Mouse (Mus musculus): ENCODE measurements at regions not wholly inside any gene's neighbourhood (a gene's known extent, or its start where the extent isn't known, plus 50 kb on each side); places are given as distances from the start of the nearest gene placed in this dataset.
A peak's percentile ranks its signal among the peaks of the same experiment; 100 is the strongest.
"Not testable (repeated sequence)": the region's sequence is repeated elsewhere in the genome, so short reads cannot be mapped to it uniquely, and the experiment has no call there.

DNA sequence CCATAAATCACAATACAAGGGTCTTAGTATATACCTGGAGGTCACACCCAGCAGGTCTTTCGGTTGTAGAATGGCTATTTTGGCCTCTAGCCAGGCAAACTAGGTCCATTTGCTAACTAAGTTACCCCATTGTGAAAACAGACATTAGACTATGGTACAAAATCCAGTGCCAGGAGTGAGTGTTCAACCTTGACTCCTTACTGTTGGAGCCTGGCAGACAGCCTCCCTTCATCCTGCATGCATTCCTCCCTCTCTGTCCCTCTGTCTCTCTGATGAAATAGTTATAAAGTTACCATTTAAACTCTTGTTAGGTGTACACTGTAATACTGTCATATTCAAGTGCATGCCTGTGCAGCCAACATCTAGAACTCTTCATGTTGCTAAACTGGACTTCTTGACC, 254.1 kb downstream of the Tpbg start:
- Histone ChIP-seq H3K9ac (no peak overlapping the region), H3K36me3 (no peaks in the 10 kb centered on the region), H3K27ac (replicated peaks) (no peak overlapping the region), H3K4me2 (no peak overlapping the region), H3K9me3 (no peaks in the 10 kb centered on the region), H3K27me3 (no peaks in the 10 kb centered on the region), H3K4me3 (no peak overlapping the region), H3K4me1 (replicated peaks) (no peaks in the 10 kb centered on the region)
- WGBS = 88% methylated on average over 1 of the region's 1 CpGs
- no peak for ATAC-seq (ENCODE audit: low read depth)

DNA sequence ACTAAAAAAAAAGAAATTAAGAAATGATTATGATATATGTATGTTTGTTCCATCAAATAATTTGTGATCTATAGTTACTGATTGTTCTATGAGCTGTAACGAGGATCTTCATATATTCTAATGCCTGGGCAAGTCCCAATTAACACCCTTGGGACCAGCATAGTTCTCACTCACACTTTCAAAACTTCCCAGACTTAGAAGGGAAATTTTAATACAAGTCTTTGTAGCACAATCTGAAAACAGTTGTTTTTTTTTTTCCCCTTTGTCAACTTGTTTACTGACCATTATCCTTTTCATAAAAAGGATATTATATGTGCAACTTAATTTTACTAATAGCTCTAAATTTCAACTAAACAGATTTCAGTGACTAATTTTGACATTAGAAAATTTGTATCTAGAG, 257.1 kb downstream of the Tpbg start:
- 98% methylated on average over 1 of the region's 1 CpGs for WGBS

DNA sequence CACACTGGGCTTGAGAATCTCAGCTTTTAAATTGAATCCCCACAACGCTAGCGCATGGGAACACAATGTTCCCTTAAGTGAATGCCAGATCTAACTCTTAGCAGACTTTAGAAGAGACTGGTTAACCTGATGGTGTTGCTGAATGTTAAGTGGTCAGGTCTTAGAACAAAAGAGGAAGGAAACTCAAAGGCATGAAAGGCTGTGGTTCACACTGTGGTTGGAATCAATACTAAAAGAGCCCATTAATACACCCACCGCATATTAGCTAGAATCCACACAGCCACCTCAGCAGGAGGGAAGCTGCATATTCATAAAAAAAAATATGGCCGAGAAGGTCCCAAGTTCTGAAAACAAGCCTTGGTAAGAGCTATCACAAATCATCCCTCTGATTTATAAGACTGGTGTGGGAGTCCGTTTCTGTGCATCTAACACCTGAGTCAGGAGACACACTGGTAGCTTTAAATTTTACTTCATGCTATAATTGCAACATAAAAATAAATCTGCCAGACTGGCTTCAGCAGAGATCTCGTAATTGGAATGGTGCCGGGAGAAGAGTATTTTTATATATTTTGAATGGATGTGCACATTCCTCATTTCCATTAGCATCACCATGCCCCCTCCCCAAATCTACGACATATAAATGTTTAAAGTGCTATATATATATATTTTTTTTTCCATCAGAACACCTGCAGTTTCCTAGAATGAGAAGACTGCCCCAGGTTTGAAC, 259.3 kb downstream of the Tpbg start:
- Histone ChIP-seq H3K9ac (no peak overlapping the region), H3K27me3 (no peaks in the 10 kb centered on the region), H3K27ac (replicated peaks) (no peak overlapping the region), H3K36me3 (no peaks in the 10 kb centered on the region), H3K4me1 (replicated peaks) (no peaks in the 10 kb centered on the region), H3K4me3 (no peak overlapping the region), H3K4me2 (no peak overlapping the region), H3K9me3 (no peaks in the 10 kb centered on the region)
- 59% methylated on average over 8 of the region's 8 CpGs for WGBS
- ATAC-seq (ENCODE audit: low read depth) = 0 out of 2 replicates have a peak, but pooled peaks have one; percentile 27

More for the DNA sequence above, 257.1 kb downstream of the Tpbg start:
- ATAC-seq (ENCODE audit: low read depth) = no peak
- Histone ChIP-seq H3K4me1 (replicated peaks) (no peaks in the 10 kb centered on the region), H3K4me2 (no peak overlapping the region), H3K4me3 (no peak overlapping the region), H3K36me3 (no peaks in the 10 kb centered on the region), H3K27ac (replicated peaks) (no peak overlapping the region), H3K27me3 (no peaks in the 10 kb centered on the region), H3K9ac (no peak overlapping the region), H3K9me3 (no peaks in the 10 kb centered on the region)

DNA sequence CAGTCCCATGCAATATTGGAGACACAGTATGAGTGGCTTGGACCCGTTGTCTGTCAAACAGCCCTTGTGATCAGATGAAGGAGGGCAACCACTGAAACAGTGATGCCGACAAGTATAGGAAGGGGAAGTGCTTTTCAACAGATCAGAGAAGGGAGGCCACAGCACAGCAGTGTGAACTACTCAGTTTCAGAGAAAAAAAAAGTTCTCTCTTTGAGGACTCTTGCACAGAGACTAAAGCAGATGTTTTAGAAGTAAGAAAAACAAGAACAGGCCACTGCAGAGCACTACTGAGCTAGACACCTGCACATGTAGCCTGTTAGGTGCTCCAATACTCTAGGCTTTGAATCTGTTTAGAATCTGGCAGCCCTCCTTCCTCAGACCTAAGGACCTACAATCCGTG, 261.4 kb downstream of the Tpbg start:
- 78% methylated on average over 3 of the region's 3 CpGs for WGBS
- ATAC-seq (ENCODE audit: low read depth) = no peak
- no peaks in the 10 kb centered on the region for H3K27me3 ChIP-seq
- no peaks in the 10 kb centered on the region for H3K9me3 ChIP-seq
- no peak overlapping the region for H3K27ac ChIP-seq (replicated peaks)
- no peak overlapping the region for H3K4me3 ChIP-seq
- no peak overlapping the region for H3K4me2 ChIP-seq
- H3K4me1 ChIP-seq (replicated peaks) = no peaks in the 10 kb centered on the region
- no peak overlapping the region for H3K9ac ChIP-seq
- H3K36me3 ChIP-seq = no peaks in the 10 kb centered on the region

DNA sequence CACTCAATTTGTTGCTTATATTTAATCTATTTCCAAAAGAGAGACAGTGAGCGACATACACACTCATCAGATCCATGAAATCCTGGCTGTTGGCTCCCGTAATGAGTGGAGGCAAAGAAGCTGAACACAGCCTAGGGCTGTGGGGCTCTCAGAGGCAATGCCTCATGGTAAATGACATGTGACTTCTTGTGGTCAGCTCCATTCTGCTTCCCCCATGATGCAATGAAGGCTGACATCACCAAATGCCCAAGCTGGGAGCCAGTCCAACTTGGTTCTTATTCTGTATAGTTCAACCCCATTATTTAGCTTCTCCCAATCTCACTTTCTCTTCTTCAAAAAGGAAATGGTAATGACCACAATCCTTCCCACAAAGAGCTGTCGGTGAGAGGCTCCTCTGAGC, 262.5 kb downstream of the Tpbg start:
- Histone ChIP-seq H3K4me2 (no peak overlapping the region), H3K4me3 (no peak overlapping the region), H3K27ac (replicated peaks) (no peak overlapping the region), H3K36me3 (no peaks in the 10 kb centered on the region), H3K27me3 (no peaks in the 10 kb centered on the region), H3K4me1 (replicated peaks) (no peaks in the 10 kb centered on the region), H3K9ac (no peak overlapping the region), H3K9me3 (no peaks in the 10 kb centered on the region)
- no peak for ATAC-seq (ENCODE audit: low read depth)
- 90% methylated on average over 3 of the region's 3 CpGs for WGBS

DNA sequence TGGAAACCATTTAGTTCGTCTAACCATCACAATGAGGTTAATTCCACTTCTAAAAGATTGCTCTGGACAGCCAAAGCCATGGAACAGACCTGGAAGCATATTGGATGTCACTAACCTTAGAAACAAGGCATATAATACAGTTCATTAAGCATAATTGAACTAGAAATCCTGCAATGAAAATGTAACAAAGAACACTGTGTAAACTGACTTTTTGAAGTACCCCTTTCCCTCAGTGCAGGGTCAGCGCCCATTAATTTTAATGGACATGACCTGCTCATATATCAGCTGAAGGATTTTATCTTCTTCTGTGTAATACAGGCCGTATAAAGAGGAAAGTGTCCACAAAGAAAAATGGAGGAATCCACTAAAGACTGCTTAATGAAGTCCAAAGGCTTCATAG, 263.7 kb downstream of the Tpbg start:
- Histone ChIP-seq H3K4me2 (no peak overlapping the region), H3K4me3 (no peak overlapping the region), H3K9ac (no peak overlapping the region), H3K27me3 (no peaks in the 10 kb centered on the region), H3K27ac (replicated peaks) (no peak overlapping the region), H3K9me3 (no peaks in the 10 kb centered on the region), H3K36me3 (no peaks in the 10 kb centered on the region), H3K4me1 (replicated peaks) (no peaks in the 10 kb centered on the region)
- WGBS = 55% methylated on average over 3 of the region's 3 CpGs
- ATAC-seq (ENCODE audit: low read depth) = no peak

DNA sequence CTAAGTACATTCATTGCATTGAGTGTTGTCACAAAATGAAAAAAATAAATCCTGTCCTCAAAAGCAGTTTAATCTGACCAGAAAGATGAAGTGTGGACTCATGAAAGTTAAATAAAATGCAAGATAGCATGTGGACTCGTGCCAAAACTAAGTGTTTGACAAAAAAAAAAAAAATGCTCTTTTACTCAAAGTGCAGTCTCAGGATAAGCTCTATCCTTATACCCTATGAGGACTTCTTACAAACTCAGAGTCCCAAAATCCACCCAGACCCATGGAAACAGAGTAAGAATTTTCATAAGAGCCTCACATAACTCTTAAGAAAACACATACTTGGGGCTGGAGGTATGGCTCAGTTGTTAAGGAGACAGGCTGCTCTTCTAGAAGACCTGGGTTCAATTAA, 267.7 kb downstream of the Tpbg start:
- H3K9me3 ChIP-seq = no peaks in the 10 kb centered on the region
- H3K4me3 ChIP-seq = no peak overlapping the region
- WGBS = 61% methylated on average over 1 of the region's 1 CpGs
- H3K9ac ChIP-seq = no peak overlapping the region
- no peaks in the 10 kb centered on the region for H3K4me1 ChIP-seq (replicated peaks)
- no peak overlapping the region for H3K27ac ChIP-seq (replicated peaks)
- no peaks in the 10 kb centered on the region for H3K36me3 ChIP-seq
- no peaks in the 10 kb centered on the region for H3K27me3 ChIP-seq
- no peak overlapping the region for H3K4me2 ChIP-seq
- no peak for ATAC-seq (ENCODE audit: low read depth)

DNA sequence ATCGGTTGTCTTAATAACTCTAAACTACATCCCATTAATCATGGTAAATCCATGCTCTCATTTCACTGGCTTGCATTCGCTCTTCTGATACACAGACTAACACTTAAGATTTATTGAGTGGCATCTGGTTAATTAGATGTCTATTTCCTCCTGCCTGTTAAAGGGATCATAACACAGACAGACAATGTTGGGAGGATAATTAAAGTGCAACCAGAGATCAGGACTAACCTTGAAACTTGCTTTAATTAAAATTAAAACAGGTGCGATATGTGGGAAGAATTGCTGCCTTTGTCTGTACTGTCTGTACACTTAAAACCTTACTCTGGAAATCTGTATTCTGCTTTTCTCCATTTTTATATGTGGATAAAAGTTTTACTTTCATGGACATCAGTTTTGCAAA, 277.2 kb downstream of the Tpbg start:
- no peak for ATAC-seq (ENCODE audit: low read depth)
- WGBS = 68% methylated on average over 3 of the region's 3 CpGs

DNA sequence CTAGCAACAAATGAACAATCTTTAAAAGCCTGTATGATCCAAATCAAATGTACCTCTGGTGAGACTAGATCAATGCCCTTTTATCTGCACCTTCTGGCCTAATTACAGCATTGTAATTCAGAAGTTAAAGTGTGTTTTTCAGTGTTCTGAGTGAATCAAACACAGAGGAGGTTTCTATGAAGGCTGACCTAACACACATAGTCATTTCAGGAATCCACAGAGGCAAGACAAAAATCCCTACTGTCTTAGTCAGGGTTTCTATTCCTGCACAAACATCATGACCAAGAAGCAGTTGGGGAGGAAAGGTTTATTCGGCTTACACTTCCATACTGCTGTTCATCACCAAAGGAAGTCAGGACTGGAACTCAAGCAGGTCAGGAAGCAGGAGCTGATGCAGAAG, 293.4 kb downstream of the Tpbg start:
- whole genome bisulfite sequencing = 79% methylated on average over 1 of the region's 1 CpGs
- H3K27ac ChIP-seq (replicated peaks) = not testable (repeated sequence)

More for the DNA sequence above, 277.2 kb downstream of the Tpbg start:
- Histone ChIP-seq H3K9ac (no peak overlapping the region), H3K9me3 (no peaks in the 10 kb centered on the region), H3K4me3 (no peak overlapping the region), H3K27ac (replicated peaks) (no peak overlapping the region), H3K36me3 (no peaks in the 10 kb centered on the region), H3K4me2 (no peak overlapping the region), H3K27me3 (no peaks in the 10 kb centered on the region), H3K4me1 (replicated peaks) (no peaks in the 10 kb centered on the region)

DNA sequence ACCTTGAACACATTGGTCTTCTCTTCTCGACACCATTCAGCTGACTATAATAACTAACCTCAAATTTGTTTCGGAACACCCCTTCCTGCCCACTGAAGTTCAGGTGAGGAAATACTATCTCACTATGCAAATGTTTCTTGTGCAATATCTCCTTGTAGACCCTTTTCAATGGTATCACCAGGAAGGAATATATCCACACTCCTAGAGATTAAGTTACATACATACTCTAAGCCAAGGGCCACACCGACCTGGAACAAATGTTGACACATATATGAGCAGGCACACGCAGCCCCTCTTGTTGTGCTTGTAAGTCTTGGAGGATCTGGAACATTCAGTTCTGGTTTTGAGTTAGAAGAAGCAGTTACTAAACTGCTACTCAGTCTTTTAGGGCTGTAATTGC, 303.7 kb downstream of the Tpbg start:
- Histone ChIP-seq H3K36me3 (no peaks in the 10 kb centered on the region), H3K9ac (no peak overlapping the region), H3K27ac (replicated peaks) (no peak overlapping the region), H3K4me2 (no peak overlapping the region), H3K4me1 (replicated peaks) (no peaks in the 10 kb centered on the region), H3K4me3 (no peak overlapping the region), H3K27me3 (no peaks in the 10 kb centered on the region), H3K9me3 (no peaks in the 10 kb centered on the region)
- no peak for ATAC-seq (ENCODE audit: low read depth)
- 91% methylated on average over 4 of the region's 4 CpGs for WGBS

More for the DNA sequence above, 293.4 kb downstream of the Tpbg start:
- H3K4me1 ChIP-seq (replicated peaks); H3K9me3 ChIP-seq; H3K4me2 ChIP-seq; H3K9ac ChIP-seq; H3K36me3 ChIP-seq; ATAC-seq (ENCODE audit: low read depth); H3K27me3 ChIP-seq; H3K4me3 ChIP-seq: not testable (repeated sequence)

DNA sequence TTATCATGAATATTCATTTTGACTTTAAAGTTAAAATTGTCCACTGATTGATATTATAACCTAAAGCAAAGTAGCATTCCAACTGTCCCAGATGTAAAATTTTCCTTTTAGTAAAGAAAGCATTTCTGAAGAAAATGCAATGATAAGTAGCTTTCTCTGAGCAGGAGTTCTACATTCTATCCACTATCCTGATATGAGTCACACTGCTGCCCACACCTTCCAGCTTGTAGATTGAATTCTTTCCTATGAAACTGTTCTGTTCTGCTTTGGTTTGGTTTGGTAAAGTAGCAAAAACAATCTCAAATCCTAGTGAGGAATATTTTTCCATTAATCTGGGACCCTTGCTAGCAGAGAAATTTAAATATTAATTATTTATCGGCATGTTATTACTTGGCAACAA, 304.4 kb downstream of the Ube2cbp start:
- H3K27me3 ChIP-seq = no peaks in the 10 kb centered on the region
- H3K4me1 ChIP-seq (replicated peaks) = no peaks in the 10 kb centered on the region
- H3K4me3 ChIP-seq = no peak overlapping the region
- WGBS = 96% methylated on average over 1 of the region's 1 CpGs
- no peaks in the 10 kb centered on the region for H3K9me3 ChIP-seq
- no peak overlapping the region for H3K27ac ChIP-seq (replicated peaks)
- no peak for ATAC-seq (ENCODE audit: low read depth)
- H3K36me3 ChIP-seq = no peaks in the 10 kb centered on the region
- H3K9ac ChIP-seq = no peak overlapping the region
- no peak overlapping the region for H3K4me2 ChIP-seq

DNA sequence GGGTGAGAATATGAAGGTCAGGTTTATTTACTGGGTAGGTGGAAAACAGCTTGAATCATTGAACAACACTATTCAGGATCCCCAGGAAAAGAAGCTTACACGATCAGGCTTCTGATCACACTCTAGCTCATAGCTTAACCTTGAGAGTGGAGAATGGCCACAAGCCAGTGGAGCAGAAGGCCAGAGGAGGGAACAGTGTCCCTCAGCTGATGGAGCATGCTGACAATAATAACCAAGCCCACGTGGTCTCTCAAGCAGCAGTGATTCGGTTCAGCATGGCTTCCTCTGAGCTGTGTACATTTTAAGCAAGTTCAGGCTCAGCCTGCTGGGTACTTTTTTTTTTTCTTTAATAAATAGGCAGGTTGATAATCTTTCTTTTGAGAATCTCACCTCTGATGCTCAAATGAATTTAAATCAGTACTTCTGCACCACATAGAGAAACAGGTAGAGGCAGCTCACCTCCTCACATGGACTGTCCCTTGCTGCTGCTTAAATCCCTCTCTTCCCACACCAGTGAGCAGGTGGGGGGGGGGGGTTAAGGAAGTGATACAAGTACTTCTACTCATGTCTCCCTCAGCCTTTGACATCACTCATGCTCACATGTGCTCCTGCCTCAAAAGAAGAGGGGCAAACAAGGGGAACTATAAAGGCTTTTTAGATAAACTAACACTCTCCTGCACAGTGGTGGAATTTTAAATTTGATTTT, 298.2 kb downstream of the Ube2cbp start:
- H3K36me3 ChIP-seq = no peaks in the 10 kb centered on the region
- 0 out of 2 replicates have a peak, but pooled peaks have one; percentile 19 for ATAC-seq (ENCODE audit: low read depth)
- no peak overlapping the region for H3K9ac ChIP-seq
- 64% methylated on average over 3 of the region's 3 CpGs for WGBS
- no peaks in the 10 kb centered on the region for H3K9me3 ChIP-seq
- no peaks in the 10 kb centered on the region for H3K4me1 ChIP-seq (replicated peaks)
- no peak overlapping the region for H3K4me2 ChIP-seq
- H3K27me3 ChIP-seq = no peaks in the 10 kb centered on the region
- no peak overlapping the region for H3K27ac ChIP-seq (replicated peaks)
- H3K4me3 ChIP-seq = no peak overlapping the region

DNA sequence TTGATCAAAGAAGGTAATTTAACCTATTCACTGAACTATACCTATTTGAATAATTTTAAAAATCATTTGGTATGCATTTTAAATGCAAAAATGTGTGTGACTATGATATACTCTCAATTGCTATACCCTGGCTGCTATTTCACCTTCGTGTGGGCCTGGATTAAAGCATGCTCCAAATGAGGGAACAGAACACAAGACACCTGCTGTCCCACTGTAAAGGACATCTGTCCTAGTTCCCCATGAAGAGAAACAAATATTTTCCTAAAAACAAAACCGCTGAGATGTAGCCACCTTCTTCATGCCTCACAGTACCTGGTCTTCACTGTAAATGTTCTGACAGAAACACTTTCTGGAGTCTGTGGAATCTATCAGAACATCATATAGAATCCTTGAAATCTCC, 294.0 kb downstream of the Ube2cbp start:
- no peaks in the 10 kb centered on the region for H3K9me3 ChIP-seq
- no peak overlapping the region for H3K9ac ChIP-seq
- no peaks in the 10 kb centered on the region for H3K4me1 ChIP-seq (replicated peaks)
- no peak for ATAC-seq (ENCODE audit: low read depth)
- H3K4me2 ChIP-seq = no peak overlapping the region
- no peak overlapping the region for H3K4me3 ChIP-seq
- 83% methylated on average over 2 of the region's 2 CpGs for WGBS
- H3K36me3 ChIP-seq = no peaks in the 10 kb centered on the region
- H3K27me3 ChIP-seq = no peaks in the 10 kb centered on the region
- no peak overlapping the region for H3K27ac ChIP-seq (replicated peaks)
